16 mouse cellular contexts compared by ENCODE assay signal in genomic region chr4:141159666-141160065, GRCm38 (mm10). TPM values are rescaled to one million over a fixed set of nuclear protein-coding genes. Genes with fewer than 3 reads are reported as not detected.
DNase-seq lines count a peak whose midpoint lies in the region; ATAC-seq and TF ChIP-seq lines count a peak whose summit lies in the region.
"Had no signal": no experiment of that assay in that cellular context is flagged by ENCODE, and none has a peak within 500 bp of the region (broad histone marks: within the 10 kb centered on the region; RNA-seq: fewer than 3 reads in every experiment).

No protein-coding gene starts in this region.

- H3K9me3 ChIP-seq in liver, embryonic 12.5 days (replicated peaks), result no peaks in the 10 kb centered on the region
- no peaks in the 10 kb centered on the region for H3K9me3 ChIP-seq in liver, embryonic 11.5 days (ENCODE audit: control insufficient read depth, low read length)
- H3K9me3 ChIP-seq in intestine, postnatal 0 days (ENCODE audit: control insufficient read depth), result no peaks in the 10 kb centered on the region
- H3K9me3 ChIP-seq: neural tube, embryonic 15.5 days had no signal

- H3K36me3 ChIP-seq in liver, embryonic 12.5 days, result peaks cover 14% of the 10 kb centered on the region
- no peaks in the 10 kb centered on the region for H3K36me3 ChIP-seq in liver, embryonic 11.5 days (ENCODE audit: control insufficient read depth, insufficient read depth, low read length)
- no peaks in the 10 kb centered on the region for H3K36me3 ChIP-seq in intestine, postnatal 0 days (ENCODE audit: control insufficient read depth, insufficient read depth)
- H3K36me3 ChIP-seq: neural tube, embryonic 15.5 days had no signal

- no peak for TF ChIP-seq POLR2A in bone marrow macrophage, adult 2 months (IDR thresholded peaks at IDR 0.05; ENCODE audit: borderline replicate concordance, low read depth, low read length)

- peak overlapping the region; percentile 46 for H3K4me2 ChIP-seq in liver, embryonic 12.5 days
- H3K4me2 ChIP-seq in liver, embryonic 11.5 days, result no peak overlapping the region
- H3K4me2 ChIP-seq in intestine, postnatal 0 days (replicated peaks; ENCODE audit: low read depth), result peak overlapping the region; percentile 51; the same call in 1 of the 2 replicates
- H3K4me2 ChIP-seq: forebrain, embryonic 13.5 days; lung, embryonic 14.5 days; neural tube, embryonic 15.5 days had no signal

- peak overlapping the region; percentile 48; the same call in 1 of the 2 replicates for H3K9ac ChIP-seq in liver, embryonic 12.5 days
- no peak overlapping the region for H3K9ac ChIP-seq in liver, embryonic 11.5 days (ENCODE audit: low read depth, low read length)
- no peak overlapping the region for H3K9ac ChIP-seq in intestine, postnatal 0 days (ENCODE audit: low read depth, low read length)
- H3K9ac ChIP-seq: forebrain, embryonic 13.5 days; lung, embryonic 14.5 days; neural tube, embryonic 15.5 days had no signal

- TF ChIP-seq CTCF in bone marrow macrophage, adult 2 months (IDR thresholded peaks at IDR 0.05; ENCODE audit: low read depth, low read length), result no peak
- TF ChIP-seq CTCF in intestine, postnatal 0 days (IDR thresholded peaks at IDR 0.05; ENCODE audit: low read depth), result no peak

- ATAC-seq in liver, embryonic 12.5 days, result no peak
- no peak for ATAC-seq in liver, embryonic 11.5 days (replicated peaks; ENCODE audit: low FRiP score)
- ATAC-seq in intestine, postnatal 0 days, result 0 out of 2 replicates have a peak, but pooled peaks have one; percentile 6
- 0 out of 2 replicates have a peak, but pooled peaks have one; percentile 15 for ATAC-seq in neutrophil, adult 5-6 weeks (ENCODE audit: extremely low read depth, insufficient number of reproducible peaks, low FRiP score, poor library complexity, severe bottlenecking)
- ATAC-seq: forebrain, embryonic 13.5 days had no signal

- H3K4me3 ChIP-seq in liver, embryonic 12.5 days, result no peak overlapping the region
- no peak overlapping the region for H3K4me3 ChIP-seq in liver, embryonic 11.5 days (ENCODE audit: low read depth, low read length)
- H3K4me3 ChIP-seq in bone marrow macrophage, adult 2 months (ENCODE audit: insufficient read depth, low read length), result no peak overlapping the region
- no peak overlapping the region for H3K4me3 ChIP-seq in intestine, postnatal 0 days (ENCODE audit: low read depth, low read length)
- H3K4me3 ChIP-seq: forebrain, embryonic 13.5 days; hindbrain, embryonic 10.5 days; neural tube, embryonic 15.5 days had no signal

- no peaks in the 10 kb centered on the region for H3K27me3 ChIP-seq in liver, embryonic 12.5 days (replicated peaks)
- no peaks in the 10 kb centered on the region for H3K27me3 ChIP-seq in liver, embryonic 11.5 days (replicated peaks; ENCODE audit: control insufficient read depth, insufficient read depth, low read length)
- no peaks in the 10 kb centered on the region for H3K27me3 ChIP-seq in intestine, postnatal 0 days (replicated peaks; ENCODE audit: control insufficient read depth, insufficient read depth, low read length)
- H3K27me3 ChIP-seq: CH12.LX; forebrain, embryonic 13.5 days; neural tube, embryonic 15.5 days had no signal

- peak overlapping the region; percentile 82 for H3K27ac ChIP-seq in liver, embryonic 12.5 days
- no peak overlapping the region for H3K27ac ChIP-seq in liver, embryonic 11.5 days (ENCODE audit: low read depth, low read length)
- H3K27ac ChIP-seq in bone marrow macrophage, adult 2 months (ENCODE audit: insufficient read depth, low read depth, low read length), result peak overlapping the region; percentile 83
- peak overlapping the region; percentile 73 for H3K27ac ChIP-seq in intestine, postnatal 0 days (ENCODE audit: low read depth, low read length)
- H3K27ac ChIP-seq: forebrain, embryonic 13.5 days; hindbrain, embryonic 10.5 days; neural tube, embryonic 15.5 days had no signal

- H3K4me1 ChIP-seq in liver, embryonic 12.5 days, result peaks cover 92% of the 10 kb centered on the region
- peaks cover 61% of the 10 kb centered on the region for H3K4me1 ChIP-seq in liver, embryonic 11.5 days (replicated peaks; ENCODE audit: control insufficient read depth, insufficient read depth, low read length)
- peaks cover 86% of the 10 kb centered on the region for H3K4me1 ChIP-seq in bone marrow macrophage, adult 2 months (ENCODE audit: control insufficient read depth, insufficient read depth, low read length)
- peaks cover 11% of the 10 kb centered on the region; the same call in 1 of the 2 replicates for H3K4me1 ChIP-seq in intestine, postnatal 0 days (replicated peaks; ENCODE audit: control insufficient read depth, insufficient read depth, low read length)

- DNase-seq in liver, embryonic 11.5 days (ENCODE audit: low spot score), result no peak
- DNase-seq in ovary, postnatal 36 days (ENCODE audit: low spot score), result no peak
- no peak for DNase-seq in retina, embryonic 14.5 days (ENCODE audit: low spot score)
- no peak for DNase-seq in cerebellum, adult 9-11 months
- DNase-seq: gastrocnemius, postnatal 25 days; kidney, adult 8-10 months; lung, embryonic 14.5 days; right cerebral cortex, postnatal 4 days had no signal

- 39% methylated on average over 5 of the region's 5 CpGs for whole genome bisulfite sequencing in liver, embryonic 12.5 days (ENCODE audit: insufficient replicate concordance)
- 52% methylated on average over 5 of the region's 5 CpGs for WGBS in liver, embryonic 11.5 days
- WGBS in intestine, postnatal 0 days, result 16% methylated on average over 5 of the region's 5 CpGs

RNA-seq across cellular contexts. Expression of gene Fbxo42, which starts 12.0 kb away (rescaled TPM):
- polyA plus RNA-seq in liver, embryonic 12.5 days (2016; fragmentation: Nextera tagmentation; extraction: Ambion mirVana), result 21.6 and 26.0 TPM in 2 replicates
- 26.0 and 28.7 TPM in 2 replicates for polyA plus RNA-seq in liver, embryonic 11.5 days (2014; fragmentation: Nextera tagmentation; extraction: Ambion mirVana)
- polyA plus RNA-seq in bone marrow macrophage, adult 2 months (2012; ENCODE audit: insufficient read depth, insufficient read length, missing spikeins), result 22.0 and 28.2 TPM in 2 replicates
- 11.6 and 14.3 TPM in 2 replicates for polyA plus RNA-seq in intestine, postnatal 0 days (2015; fragmentation: Nextera tagmentation; extraction: Ambion mirVana)
- 10.8 and 10.9 TPM in 2 replicates for total RNA-seq in neutrophil, adult 5-6 weeks (2017)

RNA-seq across cellular contexts. Expression of gene Szrd1, which starts 20.1 kb away (rescaled TPM):
- 21.3 and 22.1 TPM in 2 replicates for polyA plus RNA-seq in liver, embryonic 12.5 days (2016; fragmentation: Nextera tagmentation; extraction: Ambion mirVana)
- 24.7 and 26.2 TPM in 2 replicates for polyA plus RNA-seq in liver, embryonic 11.5 days (2014; fragmentation: Nextera tagmentation; extraction: Ambion mirVana)
- 105 and 129 TPM in 2 replicates for polyA plus RNA-seq in bone marrow macrophage, adult 2 months (2012; ENCODE audit: insufficient read depth, insufficient read length, missing spikeins)
- 35.0 TPM in 2 replicates for polyA plus RNA-seq in intestine, postnatal 0 days (2015; fragmentation: Nextera tagmentation; extraction: Ambion mirVana)
- total RNA-seq in neutrophil, adult 5-6 weeks (2017), result 46.0 and 46.1 TPM in 2 replicates

RNA-seq across cellular contexts. Expression of gene Rsg1, which starts 54.1 kb away (rescaled TPM):
- 3.3 and 3.5 TPM in 2 replicates for polyA plus RNA-seq in liver, embryonic 12.5 days (2016; fragmentation: Nextera tagmentation; extraction: Ambion mirVana)
- polyA plus RNA-seq in liver, embryonic 11.5 days (2014; fragmentation: Nextera tagmentation; extraction: Ambion mirVana), result 4.5 and 4.6 TPM in 2 replicates
- 0.92 and 1.9 TPM in 2 replicates for polyA plus RNA-seq in bone marrow macrophage, adult 2 months (2012; ENCODE audit: insufficient read depth, insufficient read length, missing spikeins)
- 0.97 and 0.98 TPM in 2 replicates for polyA plus RNA-seq in intestine, postnatal 0 days (2015; fragmentation: Nextera tagmentation; extraction: Ambion mirVana)
- 0.70 and 1.2 TPM in 2 replicates for total RNA-seq in neutrophil, adult 5-6 weeks (2017)

Comparison
In these comparisons a context has a peak if more than half of its experiments do, and no peak if none do; other contexts are left out.
1. ATAC-seq: peak in intestine, postnatal 0 days (single experiment) and neutrophil, adult 5-6 weeks (single experiment); none in liver, embryonic 12.5 days (single experiment) and liver, embryonic 11.5 days (single experiment).